Mouse (Mus musculus) lung, postnatal 10 days (tissue): ENCODE results near the gene Erf.
A peak's percentile ranks its signal among the peaks of the same experiment; 100 is the strongest.

ENCODE experiments used
- DNase-seq: peaks from one replicate; pipeline ENCODE4 v3.0.0; 2021

Gene Erf

GRCm38 (mm10) chr7:25279861-25280791 is 29.6 kb upstream of the Erf start:
- peak; percentile 84 for DNase-seq

GRCm38 (mm10) chr7:25279076-25279860 is 28.7 kb upstream of the Erf start:
- DNase-seq, result peak; percentile 94

- DNase-seq, result peak; percentile 88
Observed at GRCm38 (mm10) chr7:25278341-25279075, 27.9 kb upstream of the Erf start.

GRCm38 (mm10) chr7:25277998-25278340 is 27.4 kb upstream of the Erf start:
- DNase-seq, result no peak

- DNase-seq, result no peak
Observed at GRCm38 (mm10) chr7:25277405-25277804, 26.8 kb upstream of the Erf start.

- DNase-seq, result no peak
Observed at GRCm38 (mm10) chr7:25275555-25276298, 25.2 kb upstream of the Erf start.

- DNase-seq, result no peak
Observed at GRCm38 (mm10) chr7:25274996-25275395, 24.4 kb upstream of the Erf start.

- DNase-seq, result peak; percentile 4
Observed at GRCm38 (mm10) chr7:25274571-25274970, 24.0 kb upstream of the Erf start.

GRCm38 (mm10) chr7:25273259-25274241 is 23.0 kb upstream of the Erf start:
- peak; percentile 4 for DNase-seq

GRCm38 (mm10) chr7:25272445-25273258 is 22.1 kb upstream of the Erf start:
- DNase-seq, result peak; percentile 8

GRCm38 (mm10) chr7:25271651-25272444 is 21.3 kb upstream of the Erf start:
- DNase-seq, result no peak

- DNase-seq, result no peak
Observed at GRCm38 (mm10) chr7:25270652-25271633, 20.4 kb upstream of the Erf start.

- DNase-seq, result peak; percentile 22
Observed at GRCm38 (mm10) chr7:25269545-25270271, 19.1 kb upstream of the Erf start.

GRCm38 (mm10) chr7:25269029-25269428 is 18.5 kb upstream of the Erf start:
- peak; percentile 8 for DNase-seq

- no peak for DNase-seq
Observed at GRCm38 (mm10) chr7:25268588-25268987, 18.0 kb upstream of the Erf start.

GRCm38 (mm10) chr7:25267751-25268463 is 17.3 kb upstream of the Erf start:
- peak; percentile 100 for DNase-seq

GRCm38 (mm10) chr7:25267301-25267750 is 16.8 kb upstream of the Erf start, which contains the start of gene Cic:
Cic (plus strand) TSS chr7:25267704.
- DNase-seq, result peak; percentile 100
